Mouse (Mus musculus) olfactory bulb, adult 2 months (tissue): Measurements from ENCODE around the gene 6430628N08Rik.

Source experiments
- CTCF ChIP-seq: fragments of 200-500 bp; IDR thresholded peaks from 2 replicates; pipeline ENCODE4 v1.5.1; 2012; ENCODE audit warnings: low read depth, mild to moderate bottlenecking, low read length, moderate library complexity; ENCODE audit not compliant: insufficient read depth
- POLR2A ChIP-seq: fragments of 200-500 bp; IDR thresholded peaks from 2 replicates; pipeline ENCODE4 v1.6.1; 2012; ENCODE audit warnings: mild to moderate bottlenecking, low read depth, low read length, moderate library complexity; ENCODE audit not compliant: insufficient read depth

GRCm38 (mm10) chr4:115850631-115851030, 39.8 kb upstream of the 6430628N08Rik start:
- TF ChIP-seq CTCF, result no peak
- TF ChIP-seq POLR2A, result no peak
